Mouse (Mus musculus): ENCODE data around the gene Prpf40b. TPM values are rescaled to one million over a fixed set of nuclear protein-coding genes. Genes with fewer than 3 reads are reported as not detected.
A peak's percentile ranks its signal among the peaks of the same experiment; 100 is the strongest.

Gene Prpf40b
- polyA plus RNA-seq, 1 experiment from 2014 or later = 37.4 TPM

GRCm38 (mm10) chr15:99318861-99319410 lies 24.0 kb downstream of the Prpf40b start:
- 84% methylated on average over 13 of the region's 14 CpGs for WGBS (ENCODE audit: insufficient replicate concordance)
- ATAC-seq (replicated peaks; ENCODE audit: insufficient number of reproducible peaks, low FRiP score, low TSS enrichment) = no peak
- no peaks in the 10 kb centered on the region for H3K27me3 ChIP-seq (ENCODE audit: control insufficient read depth, insufficient read depth, low read length)

GRCm38 (mm10) chr15:99319411-99319871 lies 24.6 kb downstream of the Prpf40b start:
- Histone ChIP-seq H3K4me3 (ENCODE audit: low read depth, low read length) (no peak overlapping the region), H3K27me3 (ENCODE audit: control insufficient read depth, insufficient read depth, low read length) (no peaks in the 10 kb centered on the region), H3K9ac (ENCODE audit: low read depth, low read length) (no peak overlapping the region), H3K4me1 (ENCODE audit: control insufficient read depth, insufficient read depth, low read length) (no peaks in the 10 kb centered on the region), H3K27ac (ENCODE audit: low read depth, low read length) (peak overlapping the region; percentile 63), H3K4me2 (no peak overlapping the region), H3K9me3 (replicated peaks; ENCODE audit: control insufficient read depth, low read length) (no peaks in the 10 kb centered on the region), H3K36me3 (ENCODE audit: control insufficient read depth, insufficient read depth, low read length) (peaks cover 39% of the 10 kb centered on the region)
- 55% methylated on average over 3 of the region's 3 CpGs for WGBS (ENCODE audit: insufficient replicate concordance)
- ATAC-seq (replicated peaks; ENCODE audit: insufficient number of reproducible peaks, low FRiP score, low TSS enrichment) = no peak

More at GRCm38 (mm10) chr15:99318861-99319410, 24.0 kb downstream of the Prpf40b start:
- no peak overlapping the region for H3K27ac ChIP-seq (ENCODE audit: low read depth, low read length)
- H3K4me2 ChIP-seq = no peak overlapping the region
- H3K9ac ChIP-seq (ENCODE audit: low read depth, low read length) = no peak overlapping the region
- no peaks in the 10 kb centered on the region for H3K4me1 ChIP-seq (ENCODE audit: control insufficient read depth, insufficient read depth, low read length)
- H3K4me3 ChIP-seq (ENCODE audit: low read depth, low read length) = no peak overlapping the region
- peaks cover 38% of the 10 kb centered on the region for H3K36me3 ChIP-seq (ENCODE audit: control insufficient read depth, insufficient read depth, low read length)
- H3K9me3 ChIP-seq (replicated peaks; ENCODE audit: control insufficient read depth, low read length) = no peaks in the 10 kb centered on the region

GRCm38 (mm10) chr15:99320168-99320674 lies 25.3 kb downstream of the Prpf40b start:
- H3K9me3 ChIP-seq (replicated peaks; ENCODE audit: control insufficient read depth, low read length) = no peaks in the 10 kb centered on the region
- WGBS (ENCODE audit: insufficient replicate concordance) = 71% methylated on average over 10 of the region's 10 CpGs
- H3K27me3 ChIP-seq (ENCODE audit: control insufficient read depth, insufficient read depth, low read length) = no peaks in the 10 kb centered on the region
- no peak overlapping the region for H3K9ac ChIP-seq (ENCODE audit: low read depth, low read length)
- no peak overlapping the region for H3K4me2 ChIP-seq
- ATAC-seq (replicated peaks; ENCODE audit: insufficient number of reproducible peaks, low FRiP score, low TSS enrichment) = no peak
- peak overlapping the region; percentile 63 for H3K27ac ChIP-seq (ENCODE audit: low read depth, low read length)
- peaks cover 40% of the 10 kb centered on the region for H3K36me3 ChIP-seq (ENCODE audit: control insufficient read depth, insufficient read depth, low read length)
- H3K4me1 ChIP-seq (ENCODE audit: control insufficient read depth, insufficient read depth, low read length) = no peaks in the 10 kb centered on the region
- H3K4me3 ChIP-seq (ENCODE audit: low read depth, low read length) = no peak overlapping the region

GRCm38 (mm10) chr15:99320978-99321377 lies 26.1 kb downstream of the Prpf40b start:
- H3K4me1 ChIP-seq (ENCODE audit: control insufficient read depth, insufficient read depth, low read length) = no peaks in the 10 kb centered on the region
- no peak for ATAC-seq (replicated peaks; ENCODE audit: insufficient number of reproducible peaks, low FRiP score, low TSS enrichment)
- no peak overlapping the region for H3K4me2 ChIP-seq
- H3K9me3 ChIP-seq (replicated peaks; ENCODE audit: control insufficient read depth, low read length) = no peaks in the 10 kb centered on the region
- no peaks in the 10 kb centered on the region for H3K27me3 ChIP-seq (ENCODE audit: control insufficient read depth, insufficient read depth, low read length)
- peaks cover 39% of the 10 kb centered on the region for H3K36me3 ChIP-seq (ENCODE audit: control insufficient read depth, insufficient read depth, low read length)
- 0 out of 2 replicates have a peak overlapping the region, but pooled peaks have one; percentile 6 for H3K27ac ChIP-seq (ENCODE audit: low read depth, low read length)
- WGBS (ENCODE audit: insufficient replicate concordance) = 85% methylated on average over 9 of the region's 9 CpGs
- no peak overlapping the region for H3K9ac ChIP-seq (ENCODE audit: low read depth, low read length)
- no peak overlapping the region for H3K4me3 ChIP-seq (ENCODE audit: low read depth, low read length)

- H3K9ac ChIP-seq (ENCODE audit: low read depth, low read length) = no peak overlapping the region
- no peak overlapping the region for H3K27ac ChIP-seq (ENCODE audit: low read depth, low read length)
- H3K27me3 ChIP-seq (ENCODE audit: control insufficient read depth, insufficient read depth, low read length) = no peaks in the 10 kb centered on the region
- no peak overlapping the region for H3K4me3 ChIP-seq (ENCODE audit: low read depth, low read length)
- 84% methylated on average over 9 of the region's 9 CpGs for WGBS (ENCODE audit: insufficient replicate concordance)
- H3K9me3 ChIP-seq (replicated peaks; ENCODE audit: control insufficient read depth, low read length) = no peaks in the 10 kb centered on the region
- peaks cover 34% of the 10 kb centered on the region for H3K36me3 ChIP-seq (ENCODE audit: control insufficient read depth, insufficient read depth, low read length)
- H3K4me2 ChIP-seq = no peak overlapping the region
- ATAC-seq (replicated peaks; ENCODE audit: insufficient number of reproducible peaks, low FRiP score, low TSS enrichment) = no peak
- H3K4me1 ChIP-seq (ENCODE audit: control insufficient read depth, insufficient read depth, low read length) = peaks cover 4% of the 10 kb centered on the region
These were observed 29.3 kb downstream of the Prpf40b start for GRCm38 (mm10) chr15:99324151-99324550.

- Histone ChIP-seq H3K9ac (ENCODE audit: low read depth, low read length) (no peak overlapping the region), H3K4me1 (ENCODE audit: control insufficient read depth, insufficient read depth, low read length) (peaks cover 17% of the 10 kb centered on the region), H3K9me3 (replicated peaks; ENCODE audit: control insufficient read depth, low read length) (no peaks in the 10 kb centered on the region), H3K36me3 (ENCODE audit: control insufficient read depth, insufficient read depth, low read length) (peaks cover 34% of the 10 kb centered on the region), H3K27ac (ENCODE audit: low read depth, low read length) (no peak overlapping the region), H3K27me3 (ENCODE audit: control insufficient read depth, insufficient read depth, low read length) (no peaks in the 10 kb centered on the region), H3K4me2 (no peak overlapping the region), H3K4me3 (ENCODE audit: low read depth, low read length) (no peak overlapping the region)
- no peak for ATAC-seq (replicated peaks; ENCODE audit: insufficient number of reproducible peaks, low FRiP score, low TSS enrichment)
- WGBS (ENCODE audit: insufficient replicate concordance) = 88% methylated on average over 6 of the region's 6 CpGs
These were observed 30.7 kb downstream of the Prpf40b start for GRCm38 (mm10) chr15:99325598-99325997.

GRCm38 (mm10) chr15:99326407-99326806 lies 31.5 kb downstream of the Prpf40b start:
- no peak for ATAC-seq (replicated peaks; ENCODE audit: insufficient number of reproducible peaks, low FRiP score, low TSS enrichment)

GRCm38 (mm10) chr15:99326959-99327358 lies 32.1 kb downstream of the Prpf40b start:
- Histone ChIP-seq H3K4me2 (no peak overlapping the region), H3K27ac (ENCODE audit: low read depth, low read length) (peak overlapping the region; percentile 41; the same call in 1 of the 2 replicates), H3K9ac (ENCODE audit: low read depth, low read length) (no peak overlapping the region), H3K4me1 (ENCODE audit: control insufficient read depth, insufficient read depth, low read length) (peaks cover 19% of the 10 kb centered on the region), H3K4me3 (ENCODE audit: low read depth, low read length) (no peak overlapping the region), H3K27me3 (ENCODE audit: control insufficient read depth, insufficient read depth, low read length) (no peaks in the 10 kb centered on the region), H3K9me3 (replicated peaks; ENCODE audit: control insufficient read depth, low read length) (no peaks in the 10 kb centered on the region), H3K36me3 (ENCODE audit: control insufficient read depth, insufficient read depth, low read length) (peaks cover 24% of the 10 kb centered on the region)
- no peak for ATAC-seq (replicated peaks; ENCODE audit: insufficient number of reproducible peaks, low FRiP score, low TSS enrichment)
- 70% methylated on average over 1 of the region's 1 CpGs for WGBS (ENCODE audit: insufficient replicate concordance)

More at GRCm38 (mm10) chr15:99326407-99326806, 31.5 kb downstream of the Prpf40b start:
- Histone ChIP-seq H3K4me1 (ENCODE audit: control insufficient read depth, insufficient read depth, low read length) (peaks cover 17% of the 10 kb centered on the region), H3K9ac (ENCODE audit: low read depth, low read length) (no peak overlapping the region), H3K4me3 (ENCODE audit: low read depth, low read length) (no peak overlapping the region), H3K4me2 (no peak overlapping the region), H3K36me3 (ENCODE audit: control insufficient read depth, insufficient read depth, low read length) (peaks cover 30% of the 10 kb centered on the region), H3K27ac (ENCODE audit: low read depth, low read length) (peak overlapping the region; percentile 41; the same call in 1 of the 2 replicates), H3K27me3 (ENCODE audit: control insufficient read depth, insufficient read depth, low read length) (no peaks in the 10 kb centered on the region), H3K9me3 (replicated peaks; ENCODE audit: control insufficient read depth, low read length) (no peaks in the 10 kb centered on the region)
- 55% methylated on average over 2 of the region's 2 CpGs for WGBS (ENCODE audit: insufficient replicate concordance)

GRCm38 (mm10) chr15:99328011-99328410 lies 33.1 kb downstream of the Prpf40b start:
- Histone ChIP-seq H3K9ac (ENCODE audit: low read depth, low read length) (no peak overlapping the region), H3K4me3 (ENCODE audit: low read depth, low read length) (no peak overlapping the region), H3K27me3 (ENCODE audit: control insufficient read depth, insufficient read depth, low read length) (no peaks in the 10 kb centered on the region), H3K36me3 (ENCODE audit: control insufficient read depth, insufficient read depth, low read length) (peaks cover 24% of the 10 kb centered on the region), H3K4me2 (no peak overlapping the region), H3K4me1 (ENCODE audit: control insufficient read depth, insufficient read depth, low read length) (peaks cover 30% of the 10 kb centered on the region), H3K9me3 (replicated peaks; ENCODE audit: control insufficient read depth, low read length) (no peaks in the 10 kb centered on the region), H3K27ac (ENCODE audit: low read depth, low read length) (no peak overlapping the region)
- ATAC-seq (replicated peaks; ENCODE audit: insufficient number of reproducible peaks, low FRiP score, low TSS enrichment) = no peak
- WGBS (ENCODE audit: insufficient replicate concordance) = 84% methylated on average over 5 of the region's 5 CpGs

Data from heart, embryonic 11.5 days (tissue).